Mouse (Mus musculus) midbrain, embryonic 12.5 days (tissue): ENCODE data around the gene Cd200. TPM values are rescaled to one million over a fixed set of nuclear protein-coding genes. Genes with fewer than 3 reads are reported as not detected.

Experiments used
- polyA plus RNA-seq: library from polyadenylated mRNA; unstranded; fragments of >200 nt; fragmentation: Nextera tagmentation; extraction: Ambion mirVana; gene quantifications from 2 replicates; pipeline ENCODE4 v1.2.1, GENCODE M21; 2016

Gene Cd200
- polyA plus RNA-seq, 1 experiment from 2014 or later = 77.7 TPM

Other genes with a start within 250 kb of the Cd200 start
- 0.28 and 0.71 TPM in 2 replicates for gene Btla, start 184.7 kb downstream of the Cd200 start, polyA plus RNA-seq
- gene Gm609, start 83.9 kb upstream of the Cd200 start, polyA plus RNA-seq = not detected in 2 replicates
- gene Gm17783, start 123.0 kb upstream of the Cd200 start, polyA plus RNA-seq = not detected in 2 replicates
- gene Slc9c1, start 126.3 kb upstream of the Cd200 start, polyA plus RNA-seq = not detected in 2 replicates
- 0.09 and 0.12 TPM in 2 replicates for gene Gcsam, start 201.3 kb upstream of the Cd200 start, polyA plus RNA-seq
- 0.08 and 0.10 TPM in 2 replicates for gene BC016579, start 245.0 kb upstream of the Cd200 start, polyA plus RNA-seq